Mouse (Mus musculus) spleen, adult 2 months (tissue): Measurements from ENCODE around the gene Ppp1r2.

ENCODE experiments used
- CTCF ChIP-seq: fragments of 200-500 bp; IDR thresholded peaks from 2 replicates; pipeline ENCODE4 v1.5.1; 2011; ENCODE audit warnings: mild to moderate bottlenecking, inconsistent platforms; ENCODE audit not compliant: insufficient read depth, insufficient read length, insufficient replicate concordance; ENCODE audit errors: extremely low read depth
- POLR2A ChIP-seq: fragments of 200-500 bp; IDR thresholded peaks from 2 replicates; pipeline ENCODE4 v1.6.1; 2011; ENCODE audit warnings: low read depth, low read length, inconsistent platforms

GRCm38 (mm10) chr16:31227746-31228145 is 47.3 kb downstream of the Ppp1r2 start:
- TF ChIP-seq CTCF (no peak), POLR2A (no peak)
